Mouse (Mus musculus) embryonic facial prominence, embryonic 11.5 days (tissue): ENCODE measurements around the gene Olfr657. TPM values are rescaled to one million over a fixed set of nuclear protein-coding genes. Genes with fewer than 3 reads are reported as not detected.

Experiments used
- ATAC-seq: fragments of 200-750 bp; cut with Nextera tagmentation; replicated peaks from 2 replicates; pipeline ENCODE4 v1.8.0; 2017; ENCODE audit warnings: low read depth; ENCODE audit not compliant: insufficient number of reproducible peaks, low FRiP score, low TSS enrichment
- DNase-seq: peaks from one replicate; pipeline ENCODE4 v3.0.0-alpha.2; 2015; ENCODE audit warnings: low spot score
- H3K27ac ChIP-seq: fragments of 300-500 bp; sonication (generic); replicated peaks from 2 replicates; pipeline ENCODE4 v1.5.1; 2014; ENCODE audit warnings: mild to moderate bottlenecking, low read depth, low read length, control low read depth
- H3K27me3 ChIP-seq: fragments of 300-500 bp; sonication (generic); 2 replicates; pipeline ENCODE4 v1.6.1; 2014; ENCODE audit warnings: mild to moderate bottlenecking, low read length, moderate library complexity, mixed read lengths; ENCODE audit not compliant: control insufficient read depth, insufficient read depth
- H3K36me3 ChIP-seq: fragments of 300-500 bp; sonication (generic); replicated peaks from 2 replicates; pipeline ENCODE4 v1.6.1; 2014; ENCODE audit warnings: low read depth, mild to moderate bottlenecking, low read length, moderate library complexity, mixed read lengths; ENCODE audit not compliant: control insufficient read depth, insufficient read depth
- H3K4me1 ChIP-seq: fragments of 300-500 bp; sonication (generic); 2 replicates; pipeline ENCODE4 v1.6.1; 2014; ENCODE audit warnings: low read length, mixed read lengths; ENCODE audit not compliant: control insufficient read depth, insufficient read depth
- H3K4me2 ChIP-seq: fragments of 300-500 bp; sonication (generic); 2 replicates; pipeline ENCODE4 v1.6.1; 2014; ENCODE audit warnings: low read depth, mild to moderate bottlenecking, control low read depth, low read length, moderate library complexity
- H3K4me3 ChIP-seq: fragments of 300-500 bp; sonication (generic); 2 replicates; pipeline ENCODE4 v1.5.1; 2014; ENCODE audit warnings: low read depth, low read length, control low read depth
- H3K9ac ChIP-seq: fragments of 300-500 bp; sonication (generic); replicated peaks from 2 replicates; pipeline ENCODE4 v1.6.1; 2014; ENCODE audit warnings: mild to moderate bottlenecking, control low read depth, low read length
- H3K9me3 ChIP-seq: fragments of 300-500 bp; sonication (generic); replicated peaks from 2 replicates; pipeline ENCODE4 v1.6.1; 2016; ENCODE audit warnings: mild to moderate bottlenecking, low read length, inconsistent platforms, mixed read lengths; ENCODE audit not compliant: control insufficient read depth
- WGBS: fragments of 180-500 bp; shearing (Covaris S2); extraction: QIAGEN DNeasy Blood & Tissue Kit; methylation state at CpG from one replicate; pipeline ENCODE4 v1.1.7; 2014; 5-methylcytosine and 5-hydroxymethylcytosine counted together
- polyA plus RNA-seq: library from polyadenylated mRNA; unstranded; fragments of >200 nt; fragmentation: Nextera tagmentation; extraction: Ambion mirVana; gene quantifications from 2 replicates; pipeline ENCODE4 v1.2.1, GENCODE M21; 2014

Olfr657 gene
- polyA plus RNA-seq = not detected in 2 replicates

DNA sequence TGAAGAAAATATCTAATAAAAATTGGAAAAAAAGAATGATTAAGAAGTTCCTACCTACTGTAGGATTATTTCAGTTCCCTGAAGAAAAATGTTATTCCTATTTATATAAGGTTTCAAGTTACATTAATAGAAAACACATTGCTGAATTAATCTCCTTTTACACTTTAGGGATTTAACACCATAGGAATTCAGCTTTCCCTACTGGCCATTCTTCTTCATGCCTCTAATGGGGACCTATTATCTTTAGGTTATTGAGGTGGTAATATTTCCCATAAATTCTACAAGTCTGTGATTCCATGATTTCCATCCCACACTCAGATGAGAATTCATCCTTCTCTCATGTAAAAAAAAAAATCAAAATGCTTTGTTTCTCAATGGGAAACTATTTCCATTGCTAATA is at the start of gene Olfr657:
Gene Olfr657, plus strand, starts transcription at position 301 of the 400 bp plus-strand sequence.
- Histone ChIP-seq H3K4me1 (no peaks in the 10 kb centered on the region), H3K9me3 (no peaks in the 10 kb centered on the region), H3K9ac (no peak within 1 kb of the TSS), H3K36me3 (no peaks in the 10 kb centered on the region), H3K4me2 (no peak within 1 kb of the TSS), H3K27me3 (no peaks in the 10 kb centered on the region), H3K4me3 (no peak within 1 kb of the TSS), H3K27ac (no peak within 1 kb of the TSS)
- DNase-seq (no peak), ATAC-seq (no peak)

- Histone ChIP-seq H3K9ac (no peak within 1 kb of the TSS), H3K27ac (no peak within 1 kb of the TSS), H3K4me3 (no peak within 1 kb of the TSS), H3K9me3 (no peaks in the 10 kb centered on the region), H3K36me3 (no peaks in the 10 kb centered on the region), H3K4me1 (no peaks in the 10 kb centered on the region), H3K27me3 (no peaks in the 10 kb centered on the region), H3K4me2 (no peak within 1 kb of the TSS)
- no peak for ATAC-seq
- WGBS = 76% methylated on average over 2 of the region's 2 CpGs
- no peak for DNase-seq
Measured at GRCm38 (mm10) chr7:104577014-104577413, 47.6 kb upstream of the Olfr657 start, which contains the start of gene Olfr653. Gene Olfr653, plus strand, starts transcription at chr7:104577314.

GRCm38 (mm10) chr7:104580846-104581245 is 43.7 kb upstream of the Olfr657 start:
- H3K4me2 ChIP-seq = no peak overlapping the region
- no peaks in the 10 kb centered on the region for H3K27me3 ChIP-seq
- no peak for DNase-seq
- ATAC-seq = no peak
- no peaks in the 10 kb centered on the region for H3K9me3 ChIP-seq
- H3K4me3 ChIP-seq = no peak overlapping the region
- H3K36me3 ChIP-seq = no peaks in the 10 kb centered on the region
- 91% methylated on average over 4 of the region's 4 CpGs for WGBS
- H3K9ac ChIP-seq = no peak overlapping the region
- no peaks in the 10 kb centered on the region for H3K4me1 ChIP-seq
- no peak overlapping the region for H3K27ac ChIP-seq

- H3K4me1 ChIP-seq = no peaks in the 10 kb centered on the region
- ATAC-seq = no peak
Measured at GRCm38 (mm10) chr7:104581429-104581828, 43.2 kb upstream of the Olfr657 start.

DNA sequence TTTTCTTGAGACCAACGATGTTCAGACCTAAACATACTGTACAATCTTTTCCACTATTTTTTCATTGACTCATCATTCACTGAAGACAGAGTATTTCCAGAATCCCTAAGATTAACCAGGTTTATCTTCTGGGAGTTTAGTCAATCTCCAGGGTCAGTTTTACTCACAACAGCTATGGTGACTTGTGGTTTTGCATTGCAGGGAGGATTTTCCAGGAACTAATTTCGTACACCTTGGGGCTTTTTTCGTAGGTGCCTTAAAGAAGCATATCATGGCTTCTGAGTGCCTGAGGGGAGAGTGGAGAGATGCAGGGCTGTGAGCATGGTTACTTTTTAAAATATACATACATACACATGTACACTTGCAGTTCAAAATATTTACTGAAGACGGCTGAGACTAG is 37.9 kb upstream of the Olfr657 start, which contains the start of gene Olfr654:
Gene Olfr654, plus strand, starts transcription at position 301 of the 400 bp plus-strand sequence.
- ATAC-seq = no peak

More at GRCm38 (mm10) chr7:104581429-104581828, 43.2 kb upstream of the Olfr657 start:
- Histone ChIP-seq H3K9me3 (no peaks in the 10 kb centered on the region), H3K27me3 (no peaks in the 10 kb centered on the region), H3K36me3 (no peaks in the 10 kb centered on the region), H3K27ac (no peak overlapping the region), H3K4me2 (no peak overlapping the region), H3K4me3 (no peak overlapping the region), H3K9ac (no peak overlapping the region)
- no peak for DNase-seq
- whole genome bisulfite sequencing = 88% methylated on average over 4 of the region's 4 CpGs

GRCm38 (mm10) chr7:104588274-104588673 is 36.3 kb upstream of the Olfr657 start:
- Histone ChIP-seq H3K27me3 (no peaks in the 10 kb centered on the region), H3K4me2 (no peak overlapping the region), H3K4me3 (no peak overlapping the region), H3K9me3 (no peaks in the 10 kb centered on the region), H3K36me3 (no peaks in the 10 kb centered on the region), H3K4me1 (no peaks in the 10 kb centered on the region), H3K27ac (no peak overlapping the region), H3K9ac (no peak overlapping the region)
- WGBS = 76% methylated on average over 5 of the region's 5 CpGs
- DNase-seq (no peak), ATAC-seq (no peak)

More for the DNA sequence above, 37.9 kb upstream of the Olfr657 start, which contains the start of gene Olfr654:
- WGBS = 90% methylated on average over 4 of the region's 4 CpGs
- H3K4me3 ChIP-seq = no peak within 1 kb of the TSS
- H3K9ac ChIP-seq = no peak within 1 kb of the TSS
- no peak for DNase-seq
- no peaks in the 10 kb centered on the region for H3K9me3 ChIP-seq
- no peaks in the 10 kb centered on the region for H3K4me1 ChIP-seq
- H3K27me3 ChIP-seq = no peaks in the 10 kb centered on the region
- no peaks in the 10 kb centered on the region for H3K36me3 ChIP-seq
- H3K4me2 ChIP-seq = no peak within 1 kb of the TSS
- no peak within 1 kb of the TSS for H3K27ac ChIP-seq

- ATAC-seq (no peak), DNase-seq (no peak)
- Histone ChIP-seq H3K4me2 (no peak within 1 kb of the TSS), H3K36me3 (no peaks in the 10 kb centered on the region), H3K9me3 (no peaks in the 10 kb centered on the region), H3K9ac (no peak within 1 kb of the TSS), H3K4me3 (no peak within 1 kb of the TSS), H3K27me3 (no peaks in the 10 kb centered on the region), H3K27ac (no peak within 1 kb of the TSS), H3K4me1 (no peaks in the 10 kb centered on the region)
- 81% methylated on average over 2 of the region's 2 CpGs for WGBS
Measured at GRCm38 (mm10) chr7:104601679-104602078, 22.9 kb upstream of the Olfr657 start, which contains the start of gene Olfr655. Gene Olfr655, minus strand, starts transcription at chr7:104601779.

DNA sequence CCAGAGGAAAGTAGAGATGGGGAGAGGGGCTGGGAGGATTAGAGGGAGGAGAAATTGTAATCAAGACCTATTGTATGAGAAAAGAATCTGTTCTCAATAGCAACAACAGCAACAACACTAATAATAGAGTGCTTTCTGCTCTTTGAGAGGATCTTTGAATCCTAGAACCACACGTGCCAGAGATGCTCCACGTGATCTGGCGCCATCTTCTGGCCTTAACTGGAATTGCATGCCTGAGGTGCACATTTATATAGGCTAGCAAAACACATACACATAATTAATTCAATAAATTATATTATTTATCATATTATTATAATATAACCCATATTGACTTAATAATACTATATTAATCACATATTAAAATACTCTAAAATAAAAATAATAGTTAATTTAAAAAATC is 21.4 kb upstream of the Olfr657 start:
- DNase-seq (peak; percentile 55), ATAC-seq (no peak)
- Histone ChIP-seq H3K36me3 (no peaks in the 10 kb centered on the region), H3K27ac (no peak overlapping the region), H3K9me3 (no peaks in the 10 kb centered on the region), H3K27me3 (no peaks in the 10 kb centered on the region), H3K4me3 (no peak overlapping the region), H3K4me1 (no peaks in the 10 kb centered on the region), H3K9ac (no peak overlapping the region), H3K4me2 (no peak overlapping the region)
- 1% methylated on average over 3 of the region's 3 CpGs for WGBS
